Mouse (Mus musculus) adrenal gland, postnatal 10 days (tissue): ENCODE results near the gene 4930535I16Rik. TPM values are rescaled to one million over a fixed set of nuclear protein-coding genes. Genes with fewer than 3 reads are reported as not detected.
"Not testable (repeated sequence)": the region's sequence is repeated elsewhere in the genome, so short reads cannot be mapped to it uniquely, and the experiment has no call there.

Source experiments
- DNase-seq: peaks from one replicate; pipeline ENCODE4 v3.0.0; 2021; ENCODE audit warnings: mixed read lengths
- long read RNA-seq, 2 experiments: library from polyadenylated mRNA; stranded (forward); transcript quantifications; one replicate each; pipeline ENCODE4 v2.0.0; 2021
- total RNA-seq, 2 experiments: library from RNA; stranded (reverse); gene quantifications; 2 replicates each; pipeline ENCODE4 v1.2.3; 2021

Gene 4930535I16Rik
- total RNA-seq: not detected
- long read RNA-seq, experiment 1: 0 reads
- long read RNA-seq, experiment 2: 0 reads

DNA sequence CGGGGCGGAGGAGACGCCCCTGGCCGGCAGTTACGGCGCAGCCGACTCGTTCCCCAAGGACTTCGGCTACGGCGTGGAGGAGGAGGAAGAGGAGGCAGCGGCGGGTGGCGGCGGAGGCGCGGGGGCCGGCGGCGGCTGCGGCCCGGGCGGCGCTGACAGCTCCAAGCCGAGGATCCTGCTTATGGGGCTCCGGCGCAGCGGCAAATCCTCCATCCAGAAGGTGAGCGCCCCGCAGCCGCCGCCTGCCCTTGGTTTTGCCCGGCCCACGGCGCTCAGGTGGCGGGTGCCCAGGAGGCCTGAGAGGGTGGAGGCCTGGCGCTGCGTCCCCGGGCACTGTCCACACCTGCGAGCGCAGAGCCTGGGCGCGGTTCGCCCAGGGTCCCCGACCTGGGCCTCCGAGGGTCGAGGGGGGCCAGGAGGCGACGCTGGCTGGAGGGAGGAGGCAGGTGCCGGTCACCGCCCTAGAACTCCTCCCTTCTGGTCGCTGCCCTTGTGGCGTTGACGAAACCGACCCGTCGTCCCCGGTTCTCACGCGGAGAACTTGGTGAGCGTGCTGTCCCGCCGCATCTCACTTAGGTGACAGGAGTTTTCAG is at the start of gene 4930535I16Rik:
Gene 4930535I16Rik, minus strand, starts transcription at position 475 of the 593 bp plus-strand sequence.
- DNase-seq: peak; percentile 66

DNA sequence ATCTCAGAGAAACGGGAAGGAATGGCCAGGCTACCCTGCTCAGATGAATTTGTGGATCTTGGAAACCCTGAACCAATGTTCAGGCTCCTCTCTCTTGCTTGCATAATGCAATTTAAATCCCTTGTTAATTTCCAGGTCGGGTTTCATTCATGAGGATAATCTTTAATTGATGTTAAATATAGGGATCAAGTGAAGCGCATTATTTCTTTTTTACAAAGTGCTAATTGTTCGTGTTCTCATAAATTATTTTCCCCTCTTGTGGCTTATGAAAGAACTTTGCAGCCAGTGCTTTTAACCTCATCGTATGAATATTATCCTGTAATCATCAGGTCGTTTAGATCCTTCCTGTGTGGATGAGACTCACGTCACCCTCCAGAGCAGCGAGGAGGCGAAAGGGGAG is 44.9 kb upstream of the 4930535I16Rik start:
- no peak for DNase-seq

- DNase-seq: peak; percentile 25
These were observed 43.1 kb upstream of the 4930535I16Rik start for GRCm38 (mm10) chr4:123960955-123961354.

DNA sequence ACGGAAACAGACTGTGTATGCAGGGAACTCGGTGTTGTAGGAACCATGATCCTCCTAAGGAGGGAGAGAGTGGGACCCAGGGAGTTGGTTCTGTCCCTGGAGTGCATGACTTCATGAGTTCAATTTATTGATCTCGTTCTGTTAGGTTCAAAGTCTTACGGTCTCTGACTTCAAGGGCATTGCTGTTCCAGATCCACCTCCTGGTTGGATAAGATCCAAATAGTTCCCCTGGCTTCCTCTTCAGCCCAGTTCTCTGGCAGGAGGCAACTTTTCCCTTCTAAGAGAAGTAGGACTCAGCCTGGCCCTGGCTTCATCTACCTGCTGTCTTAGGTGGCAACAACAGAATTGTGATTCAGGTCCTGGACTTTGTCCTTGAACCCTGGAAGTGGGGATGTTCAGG is 40.1 kb upstream of the 4930535I16Rik start:
- DNase-seq: no peak

- DNase-seq: no peak
These were observed 39.6 kb upstream of the 4930535I16Rik start for GRCm38 (mm10) chr4:123957492-123957808.

- DNase-seq: peak; percentile 92
These were observed 39.1 kb upstream of the 4930535I16Rik start for GRCm38 (mm10) chr4:123956703-123957491.

DNA sequence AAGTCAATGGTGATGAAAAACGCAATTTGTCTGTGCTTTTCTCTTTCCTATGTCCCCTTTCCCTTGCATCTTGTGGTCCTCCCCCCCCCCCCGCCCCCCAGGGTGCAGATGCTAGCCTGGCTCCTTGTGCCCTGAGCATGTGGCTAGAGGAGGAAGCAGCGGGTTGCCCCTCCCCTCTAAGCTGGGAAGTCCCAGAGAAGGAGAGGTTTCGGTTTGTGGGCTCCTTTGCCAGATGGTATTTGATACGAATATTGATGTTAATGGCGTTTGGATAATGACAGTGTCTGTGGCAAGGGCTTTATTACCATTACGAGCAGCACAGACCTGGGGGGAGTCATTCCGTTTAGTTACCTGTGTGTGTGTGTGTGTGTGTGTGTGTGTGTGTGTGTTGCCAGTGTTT is 34.2 kb upstream of the 4930535I16Rik start:
- no peak for DNase-seq

- no peak for DNase-seq
These were observed 31.8 kb upstream of the 4930535I16Rik start for GRCm38 (mm10) chr4:123949649-123950048.

- DNase-seq: no peak
These were observed 31.1 kb upstream of the 4930535I16Rik start for GRCm38 (mm10) chr4:123948901-123949300.

DNA sequence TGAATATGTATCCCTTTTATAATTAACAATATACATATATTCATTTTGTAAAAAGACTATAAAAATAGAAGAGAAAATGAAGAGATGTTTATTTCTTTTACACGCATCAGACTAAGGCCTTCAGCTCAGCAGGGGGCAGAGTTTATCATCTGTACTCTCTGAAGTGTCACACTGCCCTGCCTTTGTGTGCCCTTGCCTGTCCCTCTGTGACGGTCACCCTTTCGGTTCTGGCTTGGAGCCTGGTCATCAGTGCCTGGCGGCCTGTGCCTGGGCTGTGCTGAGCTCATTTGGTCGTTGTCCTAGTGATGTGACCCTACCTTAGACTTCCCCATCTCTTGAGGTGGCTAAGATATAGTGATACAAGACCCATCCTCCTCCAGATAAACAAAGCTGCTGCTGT is 29.3 kb upstream of the 4930535I16Rik start:
- peak; percentile 59 for DNase-seq

DNA sequence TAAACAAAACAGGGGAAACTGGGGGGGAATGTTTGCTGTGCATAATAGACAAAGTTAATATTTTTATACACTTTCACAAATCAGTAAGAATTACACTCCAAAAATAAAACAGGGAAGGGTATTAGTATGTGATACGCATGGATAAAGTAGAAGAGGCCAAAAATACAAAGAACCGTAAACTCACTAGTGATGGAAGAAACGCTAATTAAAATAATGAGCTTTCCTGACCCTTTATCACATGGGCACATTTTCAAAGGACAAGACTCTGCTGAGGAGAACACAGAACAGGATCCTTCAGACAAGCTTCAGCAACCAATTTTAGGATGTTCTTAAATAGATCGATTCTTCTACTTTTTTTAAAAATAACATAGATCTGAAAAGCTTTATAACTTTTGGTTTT is 28.9 kb upstream of the 4930535I16Rik start:
- no peak for DNase-seq

GRCm38 (mm10) chr4:123940878-123941277 is 23.1 kb upstream of the 4930535I16Rik start:
- not testable (repeated sequence) for DNase-seq

GRCm38 (mm10) chr4:123939838-123940237 is 22.0 kb upstream of the 4930535I16Rik start:
- peak; percentile 84 for DNase-seq

- no peak for DNase-seq
These were observed 18.2 kb upstream of the 4930535I16Rik start for GRCm38 (mm10) chr4:123936059-123936458.

DNA sequence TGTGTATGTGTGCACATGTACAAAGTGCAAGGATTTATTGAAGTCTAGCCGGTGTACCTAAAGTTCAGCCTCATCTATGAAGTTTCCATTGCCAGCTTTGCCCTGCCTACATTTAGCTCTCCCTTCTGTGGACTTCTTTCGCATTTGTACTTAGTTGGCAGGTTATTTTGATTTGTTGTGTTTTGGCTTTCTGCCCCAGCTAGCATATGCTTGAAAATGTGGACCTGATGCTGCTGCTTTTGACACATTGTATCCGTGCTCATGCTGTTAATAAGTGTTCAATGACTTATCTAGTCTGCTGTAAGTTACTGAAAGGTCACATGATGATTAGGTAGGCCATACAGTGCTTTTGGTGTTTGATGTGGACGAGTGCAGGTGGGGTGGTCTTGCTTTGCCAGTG is 16.5 kb upstream of the 4930535I16Rik start:
- DNase-seq: no peak

GRCm38 (mm10) chr4:123929994-123930393 is 12.2 kb upstream of the 4930535I16Rik start:
- no peak for DNase-seq

- no peak for DNase-seq
These were observed 10.1 kb upstream of the 4930535I16Rik start for GRCm38 (mm10) chr4:123927961-123928360.

- peak; percentile 36 for DNase-seq
These were observed 3.3 kb upstream of the 4930535I16Rik start for GRCm38 (mm10) chr4:123921055-123921565.

- DNase-seq: no peak
These were observed 1.0 kb upstream of the 4930535I16Rik start for GRCm38 (mm10) chr4:123918851-123919250.

DNA sequence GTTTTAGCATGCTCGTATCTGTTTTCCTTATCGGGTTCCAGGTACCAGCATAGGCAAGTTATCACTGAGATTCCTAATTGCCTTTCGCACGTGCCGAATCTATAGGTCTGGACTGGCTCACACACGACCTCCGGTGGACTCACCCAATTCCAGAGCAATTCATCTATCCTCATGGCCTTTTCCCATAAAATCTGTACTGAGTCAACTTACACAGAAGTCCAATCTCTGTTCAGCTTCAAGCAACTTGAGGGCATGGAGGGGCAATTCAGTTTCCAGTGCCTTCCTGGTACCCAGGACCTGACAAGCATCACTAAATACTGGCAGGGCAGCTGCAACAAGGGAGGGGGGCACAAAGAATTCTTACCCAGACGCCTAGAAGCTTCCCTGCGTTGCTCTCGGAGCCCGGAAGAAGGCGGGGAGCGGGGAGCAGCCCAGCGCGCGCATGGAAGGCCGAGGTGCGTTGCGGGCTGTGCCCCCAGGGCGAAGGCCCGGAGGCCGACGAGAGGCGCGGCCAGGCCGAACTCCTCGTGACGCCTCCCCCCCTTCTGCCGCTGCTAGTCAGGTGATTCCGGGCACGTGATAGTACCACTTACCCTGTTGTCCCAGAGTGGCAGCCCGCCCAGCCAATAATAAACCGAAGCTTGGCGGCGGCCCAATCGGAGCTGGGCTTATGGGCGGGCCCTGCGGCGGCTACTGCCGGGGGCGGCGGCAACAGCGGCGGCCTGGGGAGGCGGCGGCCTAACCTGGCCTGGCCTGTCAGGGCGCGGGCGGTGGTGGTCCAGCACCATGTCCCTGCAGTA is 874 bp downstream of the 4930535I16Rik start, which contains the start of gene Rragc:
Gene Rragc, plus strand, starts transcription at position 699 of the 800 bp plus-strand sequence.
- DNase-seq: peak; percentile 100

DNA sequence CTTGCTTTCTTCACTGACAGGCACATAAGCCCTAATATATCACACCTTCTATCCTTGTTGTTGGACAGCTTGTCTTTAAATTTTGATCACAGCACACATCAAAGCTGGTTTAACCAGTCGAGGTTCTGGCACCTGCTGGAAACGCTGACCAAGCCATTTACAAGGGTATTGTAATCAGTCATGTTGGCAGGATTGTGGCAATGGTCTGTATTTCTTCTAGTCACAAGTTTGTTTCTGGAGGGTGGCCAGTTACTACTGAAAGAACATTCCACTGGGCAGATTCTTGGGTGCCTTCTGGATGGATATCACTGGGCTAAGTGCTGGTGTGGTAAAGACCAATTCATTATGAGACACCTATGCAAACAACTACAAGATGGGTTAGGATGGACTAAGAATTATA is 5.4 kb downstream of the 4930535I16Rik start:
- peak; percentile 39 for DNase-seq

GRCm38 (mm10) chr4:123911503-123911902 is 6.3 kb downstream of the 4930535I16Rik start:
- no peak for DNase-seq
